Mouse (Mus musculus) embryonic facial prominence, embryonic 13.5 days (tissue): Measurements from ENCODE around the gene Fbln5. TPM values are rescaled to one million over a fixed set of nuclear protein-coding genes. Genes with fewer than 3 reads are reported as not detected.
A peak's percentile ranks its signal among the peaks of the same experiment; 100 is the strongest.

Experiments
- ATAC-seq: fragments of 200-750 bp; cut with Nextera tagmentation; 2 replicates; pipeline ENCODE4 v1.8.0; 2017; ENCODE audit warnings: low read depth; ENCODE audit not compliant: insufficient number of reproducible peaks, insufficient read depth, low FRiP score, low TSS enrichment
- H3K27ac ChIP-seq: fragments of 300-500 bp; sonication (generic); 2 replicates; pipeline ENCODE4 v1.5.1; 2015; ENCODE audit warnings: moderate library complexity, mild to moderate bottlenecking, inconsistent platforms
- H3K27me3 ChIP-seq: fragments of 300-500 bp; sonication (generic); 2 replicates; pipeline ENCODE4 v1.6.1; 2015; ENCODE audit warnings: mild to moderate bottlenecking, inconsistent platforms
- H3K36me3 ChIP-seq: fragments of 300-500 bp; sonication (generic); 2 replicates; pipeline ENCODE4 v1.6.1; 2015; ENCODE audit warnings: mild to moderate bottlenecking, inconsistent platforms
- H3K4me1 ChIP-seq: fragments of 300-500 bp; sonication (generic); 2 replicates; pipeline ENCODE4 v1.6.1; 2015; ENCODE audit warnings: inconsistent platforms
- H3K4me2 ChIP-seq: fragments of 300-500 bp; sonication (generic); 2 replicates; pipeline ENCODE4 v1.6.1; 2015; ENCODE audit warnings: moderate library complexity, mild to moderate bottlenecking, inconsistent platforms
- H3K4me3 ChIP-seq: fragments of 300-500 bp; sonication (generic); 2 replicates; pipeline ENCODE4 v1.5.1; 2015; ENCODE audit warnings: mild to moderate bottlenecking, inconsistent platforms
- H3K9ac ChIP-seq: fragments of 300-500 bp; sonication (generic); 2 replicates; pipeline ENCODE4 v1.6.1; 2015; ENCODE audit warnings: mild to moderate bottlenecking, inconsistent platforms
- H3K9me3 ChIP-seq: fragments of 300-500 bp; sonication (generic); 2 replicates; pipeline ENCODE4 v1.6.1; 2016; ENCODE audit warnings: inconsistent platforms
- WGBS: fragments of 180-500 bp; shearing (Covaris S2); methylation state at CpG from one replicate; pipeline ENCODE4 v1.1.7; 2015; ENCODE audit warnings: mixed read lengths; 5-methylcytosine and 5-hydroxymethylcytosine counted together
- polyA plus RNA-seq: library from polyadenylated mRNA; unstranded; fragments of >200 nt; fragmentation: Nextera tagmentation; extraction: Ambion mirVana; gene quantifications from 2 replicates; pipeline ENCODE4 v1.2.1, GENCODE M21; 2015

Fbln5 gene
- polyA plus RNA-seq, 1 experiment from 2014 or later: 91.8 TPM

GRCm38 (mm10) chr12:101832179-101833114 is 13.6 kb upstream of the Fbln5 start:
- Histone ChIP-seq H3K36me3 (peaks cover 23% of the 10 kb centered on the region), H3K4me1 (peaks cover 11% of the 10 kb centered on the region), H3K9ac (no peak overlapping the region), H3K4me2 (no peak overlapping the region), H3K27me3 (no peaks in the 10 kb centered on the region), H3K9me3 (no peaks in the 10 kb centered on the region), H3K4me3 (no peak overlapping the region), H3K27ac (no peak overlapping the region)
- ATAC-seq: no peak
- WGBS: 83% methylated on average over 7 of the region's 7 CpGs

- Histone ChIP-seq H3K27ac (no peak overlapping the region), H3K9me3 (no peaks in the 10 kb centered on the region)
- ATAC-seq: no peak
Observed at GRCm38 (mm10) chr12:101831221-101831620, 12.4 kb upstream of the Fbln5 start.

GRCm38 (mm10) chr12:101823161-101823560 is 4.3 kb upstream of the Fbln5 start:
- H3K4me3 ChIP-seq: no peak overlapping the region
- H3K9ac ChIP-seq: no peak overlapping the region
- peaks cover 11% of the 10 kb centered on the region; the same call in 1 of the 2 replicates for H3K4me1 ChIP-seq
- 85% methylated on average over 4 of the region's 4 CpGs for WGBS
- ATAC-seq: no peak
- H3K27me3 ChIP-seq: no peaks in the 10 kb centered on the region
- no peaks in the 10 kb centered on the region for H3K9me3 ChIP-seq
- no peak overlapping the region for H3K27ac ChIP-seq
- H3K36me3 ChIP-seq: no peaks in the 10 kb centered on the region
- no peak overlapping the region for H3K4me2 ChIP-seq

More at GRCm38 (mm10) chr12:101831221-101831620, 12.4 kb upstream of the Fbln5 start:
- WGBS: 69% methylated on average over 4 of the region's 4 CpGs
- Histone ChIP-seq H3K4me2 (no peak overlapping the region), H3K27me3 (no peaks in the 10 kb centered on the region), H3K4me1 (peaks cover 11% of the 10 kb centered on the region), H3K9ac (no peak overlapping the region), H3K4me3 (no peak overlapping the region), H3K36me3 (peaks cover 14% of the 10 kb centered on the region)

GRCm38 (mm10) chr12:101821596-101821995 is 2.7 kb upstream of the Fbln5 start:
- Histone ChIP-seq H3K36me3 (no peaks in the 10 kb centered on the region), H3K27ac (no peak overlapping the region), H3K4me2 (no peak overlapping the region), H3K9ac (no peak overlapping the region), H3K9me3 (no peaks in the 10 kb centered on the region), H3K27me3 (no peaks in the 10 kb centered on the region), H3K4me1 (peaks cover 21% of the 10 kb centered on the region), H3K4me3 (no peak overlapping the region)
- 15% methylated on average over 3 of the region's 3 CpGs for WGBS
- ATAC-seq: no peak

- no peak for ATAC-seq
- peaks cover 30% of the 10 kb centered on the region for H3K4me1 ChIP-seq
- no peaks in the 10 kb centered on the region for H3K9me3 ChIP-seq
- H3K9ac ChIP-seq: peak overlapping the region; percentile 61; the same call in 1 of the 2 replicates
- peak overlapping the region; percentile 46 for H3K4me3 ChIP-seq
- H3K36me3 ChIP-seq: no peaks in the 10 kb centered on the region
- H3K4me2 ChIP-seq: peak overlapping the region; percentile 72
- H3K27me3 ChIP-seq: no peaks in the 10 kb centered on the region
- WGBS: 32% methylated on average over 9 of the region's 9 CpGs
- peak overlapping the region; percentile 92 for H3K27ac ChIP-seq
Observed at GRCm38 (mm10) chr12:101819570-101819969, 715 bp upstream of the Fbln5 start.

GRCm38 (mm10) chr12:101818246-101818607 is 628 bp downstream of the Fbln5 start:
- WGBS: 7% methylated on average over 11 of the region's 11 CpGs
- Histone ChIP-seq H3K4me1 (peaks cover 30% of the 10 kb centered on the region), H3K9ac (peak overlapping the region; percentile 61), H3K27ac (peak overlapping the region; percentile 92), H3K36me3 (peaks cover 3% of the 10 kb centered on the region; the same call in 1 of the 2 replicates), H3K9me3 (no peaks in the 10 kb centered on the region), H3K4me3 (peak overlapping the region; percentile 46), H3K4me2 (peak overlapping the region; percentile 72), H3K27me3 (no peaks in the 10 kb centered on the region)
- no peak; the same call in 1 of the 2 replicates for ATAC-seq

- peak overlapping the region; percentile 46 for H3K4me3 ChIP-seq
- peak overlapping the region; percentile 21; the same call in 1 of the 2 replicates for H3K9ac ChIP-seq
- no peaks in the 10 kb centered on the region for H3K27me3 ChIP-seq
- peaks cover 5% of the 10 kb centered on the region; the same call in 1 of the 2 replicates for H3K36me3 ChIP-seq
- 43% methylated on average over 5 of the region's 5 CpGs for WGBS
- peak overlapping the region; percentile 72 for H3K4me2 ChIP-seq
- ATAC-seq: no peak
- H3K9me3 ChIP-seq: no peaks in the 10 kb centered on the region
- H3K27ac ChIP-seq: peak overlapping the region; percentile 79; the same call in 1 of the 2 replicates
- peaks cover 29% of the 10 kb centered on the region for H3K4me1 ChIP-seq
Observed at GRCm38 (mm10) chr12:101816810-101817209, 2.0 kb downstream of the Fbln5 start.

GRCm38 (mm10) chr12:101815796-101816195 is 3.1 kb downstream of the Fbln5 start:
- Histone ChIP-seq H3K27ac (no peak overlapping the region), H3K36me3 (peaks cover 8% of the 10 kb centered on the region; the same call in 1 of the 2 replicates), H3K4me2 (no peak overlapping the region), H3K27me3 (no peaks in the 10 kb centered on the region), H3K9me3 (no peaks in the 10 kb centered on the region), H3K4me1 (peaks cover 25% of the 10 kb centered on the region), H3K9ac (no peak overlapping the region), H3K4me3 (no peak overlapping the region)
- no peak for ATAC-seq
- WGBS: 65% methylated on average over 6 of the region's 6 CpGs

- Histone ChIP-seq H3K27me3 (no peaks in the 10 kb centered on the region), H3K9ac (no peak overlapping the region), H3K27ac (no peak overlapping the region), H3K4me1 (peaks cover 25% of the 10 kb centered on the region), H3K4me2 (no peak overlapping the region), H3K36me3 (peaks cover 14% of the 10 kb centered on the region), H3K9me3 (no peaks in the 10 kb centered on the region), H3K4me3 (no peak overlapping the region)
- ATAC-seq: no peak
- WGBS: 82% methylated on average over 2 of the region's 2 CpGs
Observed at GRCm38 (mm10) chr12:101814423-101814822, 4.4 kb downstream of the Fbln5 start.

- 0 out of 2 replicates have a peak, but pooled peaks cover 11% of the 10 kb centered on the region for H3K4me1 ChIP-seq
- H3K36me3 ChIP-seq: peaks cover 27% of the 10 kb centered on the region
- no peak overlapping the region for H3K9ac ChIP-seq
- H3K27ac ChIP-seq: no peak overlapping the region
- no peak overlapping the region for H3K4me3 ChIP-seq
- H3K27me3 ChIP-seq: no peaks in the 10 kb centered on the region
- no peaks in the 10 kb centered on the region for H3K9me3 ChIP-seq
- ATAC-seq: no peak
- WGBS: 67% methylated on average over 6 of the region's 6 CpGs
- no peak overlapping the region for H3K4me2 ChIP-seq
Observed at GRCm38 (mm10) chr12:101811181-101811580, 7.7 kb downstream of the Fbln5 start.

- ATAC-seq: no peak
- H3K9ac ChIP-seq: no peak overlapping the region
- H3K9me3 ChIP-seq: no peaks in the 10 kb centered on the region
- no peaks in the 10 kb centered on the region for H3K27me3 ChIP-seq
- peaks cover 27% of the 10 kb centered on the region for H3K36me3 ChIP-seq
- 70% methylated on average over 2 of the region's 2 CpGs for WGBS
- H3K4me2 ChIP-seq: no peak overlapping the region
- H3K27ac ChIP-seq: no peak overlapping the region
- no peak overlapping the region for H3K4me3 ChIP-seq
- H3K4me1 ChIP-seq: 0 out of 2 replicates have a peak, but pooled peaks cover 11% of the 10 kb centered on the region
Observed at GRCm38 (mm10) chr12:101810515-101810914, 8.3 kb downstream of the Fbln5 start.

GRCm38 (mm10) chr12:101807400-101807799 is 11.5 kb downstream of the Fbln5 start:
- Histone ChIP-seq H3K4me3 (no peak overlapping the region), H3K27me3 (no peaks in the 10 kb centered on the region), H3K27ac (no peak overlapping the region), H3K9me3 (no peaks in the 10 kb centered on the region), H3K4me1 (0 out of 2 replicates have a peak, but pooled peaks cover 4% of the 10 kb centered on the region), H3K36me3 (peaks cover 31% of the 10 kb centered on the region), H3K9ac (no peak overlapping the region), H3K4me2 (no peak overlapping the region)
- WGBS: 68% methylated on average over 2 of the region's 2 CpGs
- no peak for ATAC-seq
